Mouse (Mus musculus): ENCODE results near the gene Mrpl37.

GRCm38 (mm10) chr4:107075456-107075855 is 8.8 kb upstream of the Mrpl37 start:
- no peak for TF ChIP-seq CTCF (conservative IDR thresholded peaks at IDR 0.05 in 1 of 2, IDR thresholded peaks at IDR 0.05 in 1 of 2; ENCODE audit: low read depth in 2 of 2, low read length in 2 of 2)
- TF ChIP-seq NELFE (IDR thresholded peaks at IDR 0.05; ENCODE audit: low read depth, low read length), result no peak
- no peak for TF ChIP-seq USF1 (IDR thresholded peaks at IDR 0.05; ENCODE audit: low read depth, low read length)
- no peak for TF ChIP-seq ETS1 (conservative IDR thresholded peaks at IDR 0.05; ENCODE audit: low read depth, low read length)

All from CH12.LX (cell line).